Mouse (Mus musculus): ENCODE results near the gene Olfr545.

- no peak for TF ChIP-seq POLR2A (IDR thresholded peaks at IDR 0.05; ENCODE audit: low read depth, low read length)
- no peak for TF ChIP-seq EP300 (IDR thresholded peaks at IDR 0.05; ENCODE audit: low read length)
- TF ChIP-seq TBP (conservative IDR thresholded peaks at IDR 0.05; ENCODE audit: low read depth, low read length), result no peak
- no peak for TF ChIP-seq CHD1 (IDR thresholded peaks at IDR 0.05; ENCODE audit: low read depth, low read length)
- TF ChIP-seq MEF2A (IDR thresholded peaks at IDR 0.05; ENCODE audit: borderline replicate concordance, low read depth, low read length), result no peak
- TF ChIP-seq MAX (IDR thresholded peaks at IDR 0.05; ENCODE audit: low read length), result no peak
- TF ChIP-seq MAZ (IDR thresholded peaks at IDR 0.05; ENCODE audit: low read depth, low read length), result no peak
These were observed 8.7 kb upstream of the Olfr545 start for GRCm38 (mm10) chr7:102508066-102508465.

Data from CH12.LX (cell line).